Comparison of ENCODE assay signal across 9 mouse cellular contexts in genomic region chr7:135410237-135410965, GRCm38 (mm10). TPM values are rescaled to one million over a fixed set of nuclear protein-coding genes. Genes with fewer than 3 reads are reported as not detected.
DNase-seq lines count a peak whose midpoint lies in the region; ATAC-seq and TF ChIP-seq lines count a peak whose summit lies in the region.
"Had no signal": no experiment of that assay in that cellular context is flagged by ENCODE, and none has a peak within 500 bp of the region (broad histone marks: within the 10 kb centered on the region; RNA-seq: fewer than 3 reads in every experiment).

Gene Foxi2, plus strand, starts transcription at chr7:135410308.

- intact Hi-C loops in gastrocnemius, postnatal 36 days (cut with DNase I): no loop called here

- H3K9ac ChIP-seq in intestine, embryonic 14.5 days (ENCODE audit: low read length): no peak within 1 kb of the TSS
- no peak within 1 kb of the TSS for H3K9ac ChIP-seq in intestine, postnatal 0 days (ENCODE audit: low read depth, low read length)
- H3K9ac ChIP-seq in ES-E14 (ENCODE audit: insufficient read depth, low read depth, low read length, poor library complexity, severe bottlenecking): peak within 1 kb of the TSS; percentile 46
- peak within 1 kb of the TSS; percentile 32; the same call in 1 of the 2 replicates for H3K9ac ChIP-seq in embryonic facial prominence, embryonic 13.5 days
- 0 out of 2 replicates have a peak within 1 kb of the TSS, but pooled peaks have one; percentile 14 for H3K9ac ChIP-seq in limb, embryonic 13.5 days

- peak within 1 kb of the TSS; percentile 24 for H3K4me3 ChIP-seq in intestine, embryonic 14.5 days (ENCODE audit: low read depth, low read length)
- H3K4me3 ChIP-seq in intestine, postnatal 0 days (ENCODE audit: low read depth, low read length): no peak within 1 kb of the TSS
- H3K4me3 ChIP-seq in ES-E14 (ENCODE audit: insufficient read depth in 1 of 2, low read depth in 1 of 2, low read length in 2 of 2, poor library complexity in 1 of 2, severe bottlenecking in 1 of 2): peak within 1 kb of the TSS; percentile 62
- peak within 1 kb of the TSS; percentile 37 for H3K4me3 ChIP-seq in embryonic facial prominence, embryonic 13.5 days
- peak within 1 kb of the TSS; percentile 33 for H3K4me3 ChIP-seq in limb, embryonic 13.5 days

- no peaks in the 10 kb centered on the region for H3K9me3 ChIP-seq in intestine, embryonic 14.5 days (ENCODE audit: control insufficient read depth, low read length)
- H3K9me3 ChIP-seq in intestine, postnatal 0 days (ENCODE audit: control insufficient read depth): no peaks in the 10 kb centered on the region
- H3K9me3 ChIP-seq in ES-E14 (ENCODE audit: control insufficient read depth, insufficient read depth, low read depth, low read length): no peaks in the 10 kb centered on the region
- no peaks in the 10 kb centered on the region for H3K9me3 ChIP-seq in embryonic facial prominence, embryonic 13.5 days
- H3K9me3 ChIP-seq in limb, embryonic 13.5 days: no peaks in the 10 kb centered on the region

- no peak for DNase-seq in intestine, embryonic 14.5 days (ENCODE audit: low spot score)
- DNase-seq in ES-E14 (ENCODE audit: low read depth, low spot score): no peak
- no peak for DNase-seq in gastrocnemius, postnatal 36 days
- DNase-seq in thymus, postnatal 14 days: no peak

- peak within 1 kb of the TSS; percentile 37 for H3K4me2 ChIP-seq in intestine, embryonic 14.5 days (ENCODE audit: low read length)
- H3K4me2 ChIP-seq in intestine, postnatal 0 days (replicated peaks; ENCODE audit: low read depth): no peak within 1 kb of the TSS; the same call in 1 of the 2 replicates
- H3K4me2 ChIP-seq in embryonic facial prominence, embryonic 13.5 days: peak within 1 kb of the TSS; percentile 60
- H3K4me2 ChIP-seq in limb, embryonic 13.5 days (replicated peaks): peak within 1 kb of the TSS; percentile 59

- H3K27me3 ChIP-seq in intestine, embryonic 14.5 days (replicated peaks; ENCODE audit: control insufficient read depth, insufficient read depth, low read length): peaks cover 46% of the 10 kb centered on the region
- peaks cover 31% of the 10 kb centered on the region for H3K27me3 ChIP-seq in intestine, postnatal 0 days (replicated peaks; ENCODE audit: control insufficient read depth, insufficient read depth, low read length)
- H3K27me3 ChIP-seq in embryonic facial prominence, embryonic 13.5 days: peaks cover 65% of the 10 kb centered on the region
- peaks cover 68% of the 10 kb centered on the region for H3K27me3 ChIP-seq in limb, embryonic 13.5 days

- H3K36me3 ChIP-seq in intestine, embryonic 14.5 days (ENCODE audit: control insufficient read depth, insufficient read depth, low read length): no peaks in the 10 kb centered on the region
- no peaks in the 10 kb centered on the region for H3K36me3 ChIP-seq in intestine, postnatal 0 days (ENCODE audit: control insufficient read depth, insufficient read depth)
- H3K36me3 ChIP-seq in ES-E14 (ENCODE audit: control insufficient read depth, insufficient read depth, low read length, poor library complexity, severe bottlenecking): no peaks in the 10 kb centered on the region
- no peaks in the 10 kb centered on the region for H3K36me3 ChIP-seq in embryonic facial prominence, embryonic 13.5 days
- no peaks in the 10 kb centered on the region for H3K36me3 ChIP-seq in limb, embryonic 13.5 days

- WGBS in intestine, embryonic 14.5 days: 3% methylated on average over 51 of the region's 51 CpGs
- 4% methylated on average over 51 of the region's 51 CpGs for WGBS in intestine, postnatal 0 days
- 2% methylated on average over 51 of the region's 51 CpGs for WGBS in embryonic facial prominence, embryonic 13.5 days
- WGBS in limb, embryonic 13.5 days: 2% methylated on average over 51 of the region's 51 CpGs

- no peak for TF ChIP-seq CTCF in intestine, postnatal 0 days (IDR thresholded peaks at IDR 0.05; ENCODE audit: low read depth)

- H3K27ac ChIP-seq in intestine, embryonic 14.5 days (ENCODE audit: low read depth): no peak within 1 kb of the TSS
- no peak within 1 kb of the TSS for H3K27ac ChIP-seq in intestine, postnatal 0 days (ENCODE audit: low read depth, low read length)
- H3K27ac ChIP-seq in ES-E14 (ENCODE audit: insufficient read depth, low read depth, low read length, poor library complexity, severe bottlenecking): no peak within 1 kb of the TSS
- H3K27ac ChIP-seq in embryonic facial prominence, embryonic 13.5 days: no peak within 1 kb of the TSS
- no peak within 1 kb of the TSS for H3K27ac ChIP-seq in limb, embryonic 13.5 days

- no peaks in the 10 kb centered on the region; the same call in 1 of the 2 replicates for H3K4me1 ChIP-seq in intestine, embryonic 14.5 days (replicated peaks; ENCODE audit: control insufficient read depth, insufficient read depth, low read length)
- H3K4me1 ChIP-seq in intestine, postnatal 0 days (replicated peaks; ENCODE audit: control insufficient read depth, insufficient read depth, low read length): no peaks in the 10 kb centered on the region
- 0 out of 4 replicates have a peak, but pooled peaks cover 0 to 2% of the 10 kb centered on the region in 2 experiments for H3K4me1 ChIP-seq in ES-E14 (ENCODE audit: control insufficient read depth in 2 of 2, insufficient read depth in 2 of 2, low read length in 2 of 2, poor library complexity in 1 of 2)
- peaks cover 7% of the 10 kb centered on the region for H3K4me1 ChIP-seq in embryonic facial prominence, embryonic 13.5 days
- peaks cover 7% of the 10 kb centered on the region for H3K4me1 ChIP-seq in limb, embryonic 13.5 days

- in situ Hi-C loops in ES-E14 (cut with MboI; ENCODE audit: low sequenced_read_pairs in 2 of 2, unreplicated experiment in 2 of 2): no loop called here

- ATAC-seq in intestine, embryonic 14.5 days (replicated peaks; ENCODE audit: low FRiP score, low TSS enrichment, low read depth): no peak
- no peak for ATAC-seq in intestine, postnatal 0 days
- no peak for ATAC-seq in embryonic facial prominence, embryonic 13.5 days (ENCODE audit: insufficient number of reproducible peaks, insufficient read depth, low FRiP score, low TSS enrichment, low read depth)
- no peak for ATAC-seq in limb, embryonic 13.5 days (ENCODE audit: low FRiP score, low read depth)
- ATAC-seq in erythroblast, adult 5-6 weeks (replicated peaks; ENCODE audit: low FRiP score, poor library complexity, severe bottlenecking): no peak

TF ChIP-seq in ES-E14, 5 proteins besides CTCF, POLR2A, EP300 and RAD21:
- TF ChIP-seq ZNF384 (IDR thresholded peaks at IDR 0.05; ENCODE audit: low read depth, low read length) (no peak), MAFK (IDR thresholded peaks at IDR 0.05; ENCODE audit: insufficient read depth, low read depth, low read length) (no peak), ZC3H11A (IDR thresholded peaks at IDR 0.05; ENCODE audit: borderline replicate concordance, low read depth, low read length) (no peak), CHD2 (IDR thresholded peaks at IDR 0.05; ENCODE audit: low read depth, low read length) (no peak)

RNA-seq across cellular contexts. Expression of gene Foxi2, which starts in this region (rescaled TPM):
- not detected in 2 replicates for polyA plus RNA-seq in intestine, embryonic 14.5 days (2014; fragmentation: Nextera tagmentation; extraction: Ambion mirVana)
- polyA plus RNA-seq in intestine, postnatal 0 days (2015; fragmentation: Nextera tagmentation; extraction: Ambion mirVana): not detected in 2 replicates
- not detected in 2 replicates for total RNA-seq in ES-E14 (2012; rRNA removed)
- 0.35 and 0.39 TPM in 2 replicates for polyA plus RNA-seq in embryonic facial prominence, embryonic 13.5 days (2015; fragmentation: Nextera tagmentation; extraction: Ambion mirVana)
- 0.50 and 0.56 TPM in 2 replicates for polyA plus RNA-seq in limb, embryonic 13.5 days (2015; fragmentation: Nextera tagmentation; extraction: Ambion mirVana)
- total RNA-seq in gastrocnemius, postnatal 36 days (2021): not detected
- not detected in 2 replicates for total RNA-seq in erythroblast, adult 5-6 weeks (2015; ENCODE audit: low replicate concordance)
- not detected in 2 replicates for total RNA-seq in erythroblast, adult 5-6 weeks (2017; ENCODE audit: low replicate concordance)
- total RNA-seq: left cerebral cortex, adult 18-20 months had no signal

Comparison
In these comparisons a context has a peak if more than half of its experiments do, and no peak if none do; other contexts are left out.
1. H3K9ac ChIP-seq: peak in ES-E14 (single experiment), embryonic facial prominence, embryonic 13.5 days (single experiment) and limb, embryonic 13.5 days (single experiment); none in intestine, embryonic 14.5 days (single experiment) and intestine, postnatal 0 days (single experiment).